Mouse (Mus musculus): ENCODE results near the gene Tubgcp6. TPM values are rescaled to one million over a fixed set of nuclear protein-coding genes. Genes with fewer than 3 reads are reported as not detected.

Gene Tubgcp6
- polyA plus RNA-seq, 1 experiment from 2014 or later, result 3.3 TPM

- DNase-seq (no peak), ATAC-seq (no peak)
- peak overlapping the region; percentile 95 for H3K4me2 ChIP-seq (ENCODE audit: low read depth, low read length)
- no peaks in the 10 kb centered on the region for H3K9me3 ChIP-seq (ENCODE audit: low read length)
- H3K4me3 ChIP-seq (ENCODE audit: low read depth, low read length), result peak overlapping the region; percentile 95
- peak overlapping the region; percentile 90 for H3K9ac ChIP-seq (replicated peaks)
- peaks cover 31% of the 10 kb centered on the region for H3K4me1 ChIP-seq (ENCODE audit: insufficient read depth)
- H3K27me3 ChIP-seq (ENCODE audit: insufficient read depth, low read length), result no peaks in the 10 kb centered on the region
- H3K27ac ChIP-seq (ENCODE audit: low read depth), result peak overlapping the region; percentile 62
- H3K36me3 ChIP-seq (replicated peaks; ENCODE audit: insufficient read depth, low read length), result peaks cover 2% of the 10 kb centered on the region; the same call in 1 of the 2 replicates
- TF ChIP-seq EP300 (IDR thresholded peaks at IDR 0.05; ENCODE audit: low read depth) (no peak), CTCF (IDR thresholded peaks at IDR 0.05; ENCODE audit: low read depth) (peak; percentile 48)
- 48% methylated on average over 11 of the region's 11 CpGs for WGBS (ENCODE audit: insufficient replicate concordance)
Observed at GRCm38 (mm10) chr15:89123595-89123994, 683 bp upstream of the Tubgcp6 start.

GRCm38 (mm10) chr15:89118007-89118406 is 4.9 kb downstream of the Tubgcp6 start:
- TF ChIP-seq CTCF (IDR thresholded peaks at IDR 0.05; ENCODE audit: low read depth), result peak; percentile 58
- no peak for TF ChIP-seq EP300 (IDR thresholded peaks at IDR 0.05; ENCODE audit: low read depth)
- Histone ChIP-seq H3K9ac (replicated peaks) (no peak overlapping the region), H3K4me1 (ENCODE audit: insufficient read depth) (peaks cover 17% of the 10 kb centered on the region), H3K4me3 (ENCODE audit: low read depth, low read length) (no peak overlapping the region), H3K27ac (ENCODE audit: low read depth) (no peak overlapping the region), H3K9me3 (ENCODE audit: low read length) (no peaks in the 10 kb centered on the region), H3K4me2 (ENCODE audit: low read depth, low read length) (no peak overlapping the region), H3K27me3 (ENCODE audit: insufficient read depth, low read length) (no peaks in the 10 kb centered on the region), H3K36me3 (replicated peaks; ENCODE audit: insufficient read depth, low read length) (peaks cover 20% of the 10 kb centered on the region)
- no peak for ATAC-seq
- no peak for DNase-seq

GRCm38 (mm10) chr15:89110147-89110546 is 12.8 kb downstream of the Tubgcp6 start:
- Histone ChIP-seq H3K36me3 (replicated peaks; ENCODE audit: insufficient read depth, low read length) (peaks cover 70% of the 10 kb centered on the region), H3K4me3 (ENCODE audit: low read depth, low read length) (no peak overlapping the region), H3K4me1 (ENCODE audit: insufficient read depth) (no peaks in the 10 kb centered on the region), H3K27me3 (ENCODE audit: insufficient read depth, low read length) (no peaks in the 10 kb centered on the region), H3K9ac (replicated peaks) (no peak overlapping the region), H3K9me3 (ENCODE audit: low read length) (no peaks in the 10 kb centered on the region), H3K4me2 (ENCODE audit: low read depth, low read length) (no peak overlapping the region), H3K27ac (ENCODE audit: low read depth) (no peak overlapping the region)
- DNase-seq (no peak), ATAC-seq (no peak)
- no peak for TF ChIP-seq CTCF (IDR thresholded peaks at IDR 0.05; ENCODE audit: low read depth)
- no peak for TF ChIP-seq EP300 (IDR thresholded peaks at IDR 0.05; ENCODE audit: low read depth)
- 86% methylated on average over 9 of the region's 9 CpGs for WGBS (ENCODE audit: insufficient replicate concordance)

- no peak for TF ChIP-seq EP300 (IDR thresholded peaks at IDR 0.05; ENCODE audit: low read depth)
- no peak for TF ChIP-seq CTCF (IDR thresholded peaks at IDR 0.05; ENCODE audit: low read depth)
- Histone ChIP-seq H3K9me3 (ENCODE audit: low read length) (no peaks in the 10 kb centered on the region), H3K9ac (replicated peaks) (no peak overlapping the region), H3K36me3 (replicated peaks; ENCODE audit: insufficient read depth, low read length) (peaks cover 85% of the 10 kb centered on the region), H3K4me3 (ENCODE audit: low read depth, low read length) (no peak overlapping the region), H3K27me3 (ENCODE audit: insufficient read depth, low read length) (no peaks in the 10 kb centered on the region), H3K4me2 (ENCODE audit: low read depth, low read length) (no peak overlapping the region), H3K27ac (ENCODE audit: low read depth) (no peak overlapping the region), H3K4me1 (ENCODE audit: insufficient read depth) (no peaks in the 10 kb centered on the region)
- WGBS (ENCODE audit: insufficient replicate concordance), result 91% methylated on average over 1 of the region's 1 CpGs
- no peak for DNase-seq
- ATAC-seq, result no peak
Observed at GRCm38 (mm10) chr15:89106976-89107375, 15.9 kb downstream of the Tubgcp6 start.

GRCm38 (mm10) chr15:89106073-89106472 is 16.8 kb downstream of the Tubgcp6 start:
- H3K4me3 ChIP-seq (ENCODE audit: low read depth, low read length), result no peak overlapping the region
- peaks cover 86% of the 10 kb centered on the region for H3K36me3 ChIP-seq (replicated peaks; ENCODE audit: insufficient read depth, low read length)
- DNase-seq (no peak), ATAC-seq (no peak)
- 84% methylated on average over 13 of the region's 13 CpGs for WGBS (ENCODE audit: insufficient replicate concordance)
- no peak overlapping the region for H3K4me2 ChIP-seq (ENCODE audit: low read depth, low read length)
- TF ChIP-seq CTCF (IDR thresholded peaks at IDR 0.05; ENCODE audit: low read depth), result no peak
- no peak for TF ChIP-seq EP300 (IDR thresholded peaks at IDR 0.05; ENCODE audit: low read depth)
- no peak overlapping the region for H3K27ac ChIP-seq (ENCODE audit: low read depth)
- H3K4me1 ChIP-seq (ENCODE audit: insufficient read depth), result no peaks in the 10 kb centered on the region
- H3K27me3 ChIP-seq (ENCODE audit: insufficient read depth, low read length), result no peaks in the 10 kb centered on the region
- no peak overlapping the region for H3K9ac ChIP-seq (replicated peaks)
- no peaks in the 10 kb centered on the region for H3K9me3 ChIP-seq (ENCODE audit: low read length)

- no peak overlapping the region for H3K27ac ChIP-seq (ENCODE audit: low read depth)
- no peaks in the 10 kb centered on the region for H3K9me3 ChIP-seq (ENCODE audit: low read length)
- ATAC-seq, result no peak
- H3K27me3 ChIP-seq (ENCODE audit: insufficient read depth, low read length), result no peaks in the 10 kb centered on the region
- H3K36me3 ChIP-seq (replicated peaks; ENCODE audit: insufficient read depth, low read length), result peaks cover 86% of the 10 kb centered on the region
- H3K4me2 ChIP-seq (ENCODE audit: low read depth, low read length), result no peak overlapping the region
- TF ChIP-seq EP300 (IDR thresholded peaks at IDR 0.05; ENCODE audit: low read depth) (no peak), CTCF (IDR thresholded peaks at IDR 0.05; ENCODE audit: low read depth) (no peak)
- DNase-seq, result no peak
- H3K4me1 ChIP-seq (ENCODE audit: insufficient read depth), result no peaks in the 10 kb centered on the region
- H3K4me3 ChIP-seq (ENCODE audit: low read depth, low read length), result no peak overlapping the region
- H3K9ac ChIP-seq (replicated peaks), result no peak overlapping the region
- WGBS (ENCODE audit: insufficient replicate concordance), result 91% methylated on average over 8 of the region's 8 CpGs
Observed at GRCm38 (mm10) chr15:89104425-89104824, 18.5 kb downstream of the Tubgcp6 start.

- Histone ChIP-seq H3K4me2 (ENCODE audit: low read depth, low read length) (no peak overlapping the region), H3K4me3 (ENCODE audit: low read depth, low read length) (no peak overlapping the region), H3K27ac (ENCODE audit: low read depth) (no peak overlapping the region), H3K36me3 (replicated peaks; ENCODE audit: insufficient read depth, low read length) (peaks cover 88% of the 10 kb centered on the region), H3K9ac (replicated peaks) (no peak overlapping the region), H3K4me1 (ENCODE audit: insufficient read depth) (no peaks in the 10 kb centered on the region), H3K9me3 (ENCODE audit: low read length) (no peaks in the 10 kb centered on the region), H3K27me3 (ENCODE audit: insufficient read depth, low read length) (no peaks in the 10 kb centered on the region)
- TF ChIP-seq CTCF (IDR thresholded peaks at IDR 0.05; ENCODE audit: low read depth), result no peak
- TF ChIP-seq EP300 (IDR thresholded peaks at IDR 0.05; ENCODE audit: low read depth), result no peak
- ATAC-seq (no peak), DNase-seq (no peak)
- WGBS (ENCODE audit: insufficient replicate concordance), result 86% methylated on average over 10 of the region's 10 CpGs
Observed at GRCm38 (mm10) chr15:89103921-89104320, 19.0 kb downstream of the Tubgcp6 start.
